Mouse (Mus musculus): ENCODE measurements around the gene Ulk1.

- no peak for TF ChIP-seq CTCF (IDR thresholded peaks at IDR 0.05; ENCODE audit: insufficient read depth, low read depth, low read length)
- no peak for TF ChIP-seq POLR2A (IDR thresholded peaks at IDR 0.05; ENCODE audit: insufficient read depth, low read depth, low read length)
These were observed 47.2 kb upstream of the Ulk1 start for GRCm38 (mm10) chr5:110857091-110857490.

All from olfactory bulb, adult 2 months (tissue).